In the genomic region with DNA sequence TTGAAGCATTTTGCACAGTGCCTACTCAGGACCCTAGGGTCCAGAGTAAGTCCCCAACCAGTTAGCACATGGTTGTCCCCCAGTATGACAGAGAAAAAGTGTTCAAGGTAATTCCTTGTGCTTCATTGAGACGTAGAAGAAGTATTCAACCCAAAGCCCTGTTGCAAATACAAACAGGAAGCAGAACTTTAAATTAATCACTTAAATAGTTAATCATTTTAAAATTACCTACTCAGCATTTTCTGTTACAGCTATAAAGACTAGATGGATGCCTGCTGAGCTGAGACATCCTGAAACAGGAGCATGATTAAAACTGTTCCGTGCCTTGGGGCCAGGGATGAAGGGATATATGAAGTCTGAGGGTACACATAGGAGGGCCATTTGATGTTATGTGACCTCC, we compare ENCODE assay signal across 39 mouse cellular contexts. TPM values are rescaled to one million over a fixed set of nuclear protein-coding genes. Genes with fewer than 3 reads are reported as not detected.
"Had no signal": no experiment of that assay in that cellular context is flagged by ENCODE, and none has a peak within 500 bp of the region (broad histone marks: within the 10 kb centered on the region; RNA-seq: fewer than 3 reads in every experiment).

No protein-coding gene starts in this region.

- H3K9ac ChIP-seq: embryonic facial prominence, embryonic 12.5 days; embryonic facial prominence, embryonic 13.5 days; embryonic facial prominence, embryonic 15.5 days; forebrain, embryonic 12.5 days; forebrain, embryonic 13.5 days; forebrain, embryonic 15.5 days; forebrain, postnatal 0 days had no signal

- H3K4me2 ChIP-seq: embryonic facial prominence, embryonic 12.5 days; embryonic facial prominence, embryonic 13.5 days; embryonic facial prominence, embryonic 15.5 days; forebrain, embryonic 12.5 days; forebrain, embryonic 13.5 days; forebrain, embryonic 15.5 days; heart, embryonic 11.5 days had no signal

- H3K4me1 ChIP-seq: embryonic facial prominence, embryonic 12.5 days; forebrain, embryonic 10.5 days; forebrain, embryonic 12.5 days; forebrain, embryonic 13.5 days had no signal

- ATAC-seq: forebrain, embryonic 13.5 days; forebrain, embryonic 14.5 days; forebrain, embryonic 15.5 days; forebrain, embryonic 16.5 days; forebrain, postnatal 0 days had no signal

- H3K36me3 ChIP-seq: embryonic facial prominence, embryonic 10.5 days; embryonic facial prominence, embryonic 12.5 days; embryonic facial prominence, embryonic 13.5 days; embryonic facial prominence, embryonic 15.5 days; forebrain, embryonic 10.5 days; forebrain, embryonic 12.5 days; forebrain, embryonic 15.5 days; heart, embryonic 10.5 days had no signal

- H3K27me3 ChIP-seq: embryonic facial prominence, embryonic 12.5 days; embryonic facial prominence, embryonic 13.5 days; embryonic facial prominence, embryonic 15.5 days; forebrain, embryonic 12.5 days; forebrain, embryonic 13.5 days; forebrain, embryonic 15.5 days had no signal

- H3K4me3 ChIP-seq: embryonic facial prominence, embryonic 10.5 days; embryonic facial prominence, embryonic 12.5 days; embryonic facial prominence, embryonic 13.5 days; embryonic facial prominence, embryonic 15.5 days; erythroblast, embryonic 14.5 days; forebrain, embryonic 10.5 days; forebrain, embryonic 12.5 days; forebrain, embryonic 13.5 days; forebrain, embryonic 15.5 days; gastrocnemius, adult 2 months; heart, adult 2 months; heart, embryonic 10.5 days had no signal

- H3K27ac ChIP-seq: embryonic facial prominence, embryonic 10.5 days; embryonic facial prominence, embryonic 12.5 days; embryonic facial prominence, embryonic 13.5 days; embryonic facial prominence, embryonic 15.5 days; forebrain, embryonic 10.5 days; forebrain, embryonic 12.5 days; forebrain, embryonic 13.5 days; forebrain, embryonic 15.5 days; gastrocnemius, adult 2 months; heart, adult 2 months; heart, embryonic 10.5 days had no signal

- DNase-seq: cerebellum, adult 9-10 months; cerebellum, adult 9-11 months; cerebellum, postnatal 10 days; cerebellum, postnatal 14 days; cerebellum, postnatal 25 days; cerebellum, postnatal 36 days; forebrain, postnatal 0 days; gastrocnemius, adult 2 months; gastrocnemius, postnatal 10 days; gastrocnemius, postnatal 14 days; gastrocnemius, postnatal 25 days; gastrocnemius, postnatal 36 days; heart, adult 11 months; heart, adult 18-20 months; heart, adult 2 months had no signal

- H3K9me3 ChIP-seq: embryonic facial prominence, embryonic 10.5 days; embryonic facial prominence, embryonic 12.5 days; embryonic facial prominence, embryonic 13.5 days; embryonic facial prominence, embryonic 15.5 days; forebrain, embryonic 10.5 days; forebrain, embryonic 12.5 days; forebrain, embryonic 13.5 days; forebrain, embryonic 15.5 days; heart, embryonic 10.5 days had no signal

RNA-seq across cellular contexts. Expression of a gene that starts 26.8 kb away (rescaled TPM):
- total RNA-seq: common myeloid progenitor, adult 5-6 weeks; forebrain, postnatal 0 days; gastrocnemius, adult 18-20 months; gastrocnemius, adult 2 months; gastrocnemius, adult 8-10 months; gastrocnemius, postnatal 10 days; gastrocnemius, postnatal 14 days; gastrocnemius, postnatal 25 days; gastrocnemius, postnatal 36 days; gastrocnemius, postnatal 4 days; granulocyte monocyte progenitor cell, adult 5-6 weeks; heart, adult 18-20 months; heart, adult 2 months; heart, adult 8-10 months had no signal
- polyA plus RNA-seq: cortical plate, adult 2 months; embryonic facial prominence, embryonic 10.5 days; embryonic facial prominence, embryonic 11.5 days; embryonic facial prominence, embryonic 12.5 days; embryonic facial prominence, embryonic 13.5 days; embryonic facial prominence, embryonic 14.5 days; embryonic facial prominence, embryonic 15.5 days; erythroblast, embryonic 14.5 days; forebrain, embryonic 10.5 days; forebrain, embryonic 11.5 days; forebrain, embryonic 12.5 days; forebrain, embryonic 13.5 days; forebrain, embryonic 14.5 days; forebrain, embryonic 15.5 days; forebrain, embryonic 16.5 days; forebrain, postnatal 0 days; frontal cortex, adult 2 months; heart, adult 2 months; heart, embryonic 10.5 days; heart, embryonic 11.5 days had no signal
